Mouse (Mus musculus) 3134 (cell line): ENCODE data around the gene Gnb1l.

Experiments used
- DNase-seq: peaks from one replicate; pipeline ENCODE4 v3.0.0-alpha.2; 2011; ENCODE audit warnings: low spot score; ENCODE audit not compliant: insufficient read length; ENCODE audit errors: extremely low read depth

The Gnb1l gene

DNA sequence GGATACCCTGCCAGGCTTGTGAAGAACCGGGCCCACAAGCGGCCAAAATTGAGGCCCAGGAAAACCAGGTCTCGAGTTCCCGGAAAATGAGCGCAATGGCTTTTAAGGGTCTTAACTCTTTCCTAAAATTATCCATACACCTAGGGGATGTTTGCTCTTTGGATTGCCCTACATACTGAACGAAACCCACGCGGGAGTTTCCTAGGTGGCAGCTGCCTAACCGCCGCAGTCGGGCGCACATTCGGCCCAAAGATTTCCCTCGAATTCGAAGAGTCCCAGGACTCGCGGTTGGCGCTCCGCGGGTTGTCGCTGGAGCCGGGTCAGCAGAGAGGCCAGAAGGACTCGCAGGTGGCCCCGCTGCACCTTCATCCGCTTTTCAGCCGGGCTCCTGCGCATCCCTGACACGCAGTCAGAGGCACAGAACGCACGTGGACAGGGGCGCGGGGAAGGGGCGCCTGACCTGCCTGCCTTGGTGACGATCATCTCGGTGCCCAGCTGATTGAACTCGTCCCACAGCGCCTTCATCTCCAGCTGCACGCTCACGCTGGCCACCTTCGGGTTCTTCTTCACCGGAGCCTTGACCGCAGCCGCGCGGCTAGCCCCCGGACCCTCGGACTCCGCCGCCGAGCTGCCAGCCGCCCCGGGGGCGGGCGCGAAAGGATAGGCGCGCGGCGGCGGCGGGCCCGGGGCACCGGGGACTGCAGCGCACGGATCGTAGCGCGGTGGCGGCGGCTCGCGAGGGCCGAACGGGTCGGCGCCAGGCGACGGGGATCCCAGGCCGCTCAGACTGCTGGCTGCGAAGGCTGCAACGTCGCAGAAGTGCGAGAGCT lies 87.8 kb downstream of the Gnb1l start:
- DNase-seq: no peak

DNA sequence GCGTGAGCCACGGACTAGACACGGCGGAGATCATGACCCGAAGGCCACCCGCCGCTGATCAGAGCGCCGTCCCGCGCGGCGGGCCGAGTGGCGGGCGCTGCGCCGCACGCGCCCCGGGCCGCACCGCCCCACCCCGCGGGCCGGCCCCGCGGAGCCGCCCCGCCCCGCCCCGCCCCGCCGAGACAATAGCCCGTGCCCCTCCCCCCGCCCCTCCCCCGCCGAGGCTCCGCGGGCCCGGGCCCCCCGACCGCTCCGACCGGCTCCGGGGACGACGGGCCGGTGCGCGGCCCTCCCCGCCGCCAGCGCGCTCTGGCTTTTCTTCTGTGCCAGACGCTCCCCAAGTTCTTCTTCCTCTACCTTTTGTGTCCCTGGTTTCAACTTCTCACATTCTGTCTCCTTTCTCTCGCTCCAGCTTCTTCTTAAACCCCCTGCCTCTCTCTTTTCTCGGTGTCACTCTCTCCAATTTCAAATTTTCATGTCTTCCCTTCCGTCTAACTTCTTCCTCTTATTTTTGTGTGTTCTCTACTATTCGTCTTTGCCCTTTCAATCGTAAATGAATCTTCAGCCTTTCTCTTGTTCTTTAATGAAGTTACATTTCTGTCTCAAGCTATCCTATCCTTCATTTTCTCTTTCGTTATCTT lies 88.5 kb downstream of the Gnb1l start:
- DNase-seq: no peak

- DNase-seq: no peak
Observed at GRCm38 (mm10) chr16:18587847-18588737, 89.6 kb downstream of the Gnb1l start.

GRCm38 (mm10) chr16:18588738-18589055 lies 90.2 kb downstream of the Gnb1l start:
- no peak for DNase-seq

- no peak for DNase-seq
Observed at GRCm38 (mm10) chr16:18589080-18589621, 90.6 kb downstream of the Gnb1l start.

GRCm38 (mm10) chr16:18589804-18590790 lies 91.6 kb downstream of the Gnb1l start, which contains the start of gene Tbx1:
TSS of gene Tbx1 (minus strand) at chr16:18590671.
- DNase-seq: no peak

DNA sequence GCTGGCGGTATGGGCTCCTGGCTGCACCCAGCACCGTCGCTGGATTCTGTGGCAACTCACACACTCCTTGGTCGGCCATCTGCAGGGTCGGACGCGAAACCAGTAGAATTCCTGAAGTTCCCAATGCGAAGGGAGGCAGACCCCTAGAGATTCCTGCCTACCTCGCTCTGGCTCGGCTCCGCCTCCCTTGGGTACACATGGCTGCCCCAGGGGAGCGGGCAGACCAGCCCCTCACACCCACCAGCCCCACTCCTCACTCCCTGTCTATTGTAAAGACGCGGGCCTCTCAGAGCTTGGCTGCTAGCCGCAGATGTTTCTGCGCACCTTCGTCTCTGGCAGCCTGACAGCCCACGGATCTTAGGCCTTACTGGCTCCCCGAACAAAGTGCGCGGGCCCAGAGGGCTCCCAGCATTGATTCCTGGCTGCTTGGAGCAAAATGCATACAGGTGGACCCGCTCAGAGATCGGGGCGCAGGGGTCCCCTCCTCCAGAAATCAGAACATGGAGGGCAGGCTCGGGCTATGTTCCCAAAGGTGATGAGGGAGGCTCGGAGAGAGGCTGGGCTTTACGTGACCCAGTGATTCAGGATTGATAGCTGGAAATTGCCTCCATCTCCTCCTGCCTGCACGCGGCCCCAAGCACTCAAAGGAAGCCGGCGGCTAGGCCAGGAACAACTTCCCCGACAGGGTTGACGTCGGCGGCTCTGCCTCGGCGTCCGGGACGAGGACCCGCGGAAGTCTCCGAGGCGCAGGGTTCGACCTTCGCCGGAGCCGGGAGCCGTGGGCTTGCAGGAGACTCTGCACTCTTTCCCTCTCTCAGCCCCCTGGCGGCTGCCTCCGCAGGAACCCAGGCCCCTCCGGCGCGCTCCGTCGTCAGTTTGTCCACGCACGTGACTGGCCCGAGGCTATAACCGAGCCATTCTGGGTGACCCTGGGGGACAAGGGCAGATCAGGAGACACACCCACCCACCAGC lies 92.8 kb downstream of the Gnb1l start:
- no peak for DNase-seq

- no peak for DNase-seq
Observed at GRCm38 (mm10) chr16:18593930-18594329, 95.4 kb downstream of the Gnb1l start.

GRCm38 (mm10) chr16:18596255-18596654 lies 97.7 kb downstream of the Gnb1l start:
- no peak for DNase-seq

- DNase-seq: no peak
Observed at GRCm38 (mm10) chr16:18598006-18598405, 99.5 kb downstream of the Gnb1l start.

- no peak for DNase-seq
Observed at GRCm38 (mm10) chr16:18601447-18601846, 102.9 kb downstream of the Gnb1l start.

DNA sequence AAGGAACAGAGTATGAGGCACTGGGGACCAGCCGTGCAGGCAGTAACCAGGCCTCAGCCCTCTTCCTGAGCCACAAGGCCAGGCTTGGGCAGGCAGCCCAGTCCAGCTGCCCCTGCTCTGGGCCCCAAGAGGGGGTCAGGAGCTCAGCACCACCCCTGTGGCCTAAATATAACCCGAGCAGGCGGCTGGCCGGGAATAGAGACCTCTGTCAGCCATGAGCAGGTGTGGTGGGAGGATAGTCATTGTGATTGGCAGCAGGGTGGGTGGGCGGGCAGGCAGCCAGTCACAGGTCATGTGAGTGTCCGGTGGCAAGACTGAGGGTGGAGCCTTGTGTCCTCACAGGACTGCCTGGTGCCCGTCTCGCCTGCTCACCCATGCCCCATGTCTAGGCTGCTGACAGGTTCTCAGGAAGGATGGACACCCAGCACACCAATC lies 105.8 kb downstream of the Gnb1l start:
- DNase-seq: peak; percentile 79

DNA sequence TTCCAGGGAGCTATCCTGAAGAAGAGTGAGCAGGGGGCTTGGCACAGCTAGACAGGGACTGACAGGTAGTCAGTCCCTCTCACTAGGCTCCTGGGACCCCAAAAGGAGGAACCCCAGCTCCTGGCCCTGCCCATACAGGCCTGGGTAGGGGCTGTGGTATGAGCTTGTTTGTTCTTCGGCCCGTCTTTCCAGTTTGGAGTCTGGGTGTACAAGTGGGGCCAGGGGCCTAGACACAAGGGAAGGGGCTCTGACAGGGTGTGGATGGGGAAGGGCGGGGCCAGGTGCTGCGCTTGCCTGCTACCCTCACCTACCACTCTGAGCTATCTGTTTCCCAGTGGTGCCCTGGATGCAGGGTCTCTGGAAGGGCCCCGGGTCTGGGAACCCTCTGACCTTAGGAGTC lies 107.2 kb downstream of the Gnb1l start:
- DNase-seq: no peak

- DNase-seq: no peak
Observed at GRCm38 (mm10) chr16:18608226-18608625, 109.7 kb downstream of the Gnb1l start.

DNA sequence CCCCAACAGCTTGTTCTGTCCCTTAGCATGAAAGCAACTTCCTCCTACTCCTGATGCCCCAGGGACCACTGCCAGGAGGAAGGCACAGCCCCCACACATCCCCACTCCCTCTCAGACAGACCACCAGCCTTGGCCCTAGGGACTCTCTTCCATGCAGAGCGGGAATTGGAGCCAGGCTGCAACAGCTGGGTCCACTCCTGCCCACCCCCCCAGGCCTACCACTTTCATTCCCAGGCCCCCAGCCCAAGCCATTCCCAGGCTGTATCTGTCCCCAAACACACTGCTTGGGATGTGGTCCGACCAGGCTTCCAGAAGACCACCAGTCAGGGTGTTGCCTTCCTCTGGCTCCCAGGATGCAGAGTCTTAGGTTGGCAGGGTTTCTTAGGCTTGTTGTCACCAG lies 110.6 kb downstream of the Gnb1l start:
- no peak for DNase-seq

- no peak for DNase-seq
Observed at GRCm38 (mm10) chr16:18611752-18612151, 113.2 kb downstream of the Gnb1l start.

DNA sequence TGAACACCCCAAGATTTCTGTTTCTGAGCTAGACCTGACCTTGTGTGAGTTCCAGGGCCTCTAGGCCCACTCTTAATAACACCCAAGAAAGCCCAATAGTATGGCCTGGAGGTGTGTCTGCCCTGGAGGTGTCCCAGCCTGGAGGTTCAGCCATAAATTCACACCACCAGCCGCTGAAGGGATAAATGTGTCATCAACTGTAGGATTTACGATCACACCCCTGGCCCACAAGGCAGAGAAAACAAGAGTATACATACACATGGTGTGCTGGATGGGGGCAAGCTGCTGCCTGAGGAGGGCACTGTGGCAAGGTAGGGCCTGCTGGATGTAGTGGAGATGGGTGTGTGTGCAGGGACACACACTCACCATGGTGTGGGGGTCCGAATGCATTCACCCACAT lies 114.8 kb downstream of the Gnb1l start:
- no peak for DNase-seq
